Mouse (Mus musculus) gastrocnemius, postnatal 10 days (tissue): ENCODE data around the gene Spock1. TPM values are rescaled to one million over a fixed set of nuclear protein-coding genes. Genes with fewer than 3 reads are reported as not detected.

Experiments
- DNase-seq: peaks from one replicate; pipeline ENCODE4 v3.0.0; 2021; ENCODE audit warnings: mixed read lengths
- total RNA-seq, 2 experiments: library from RNA; stranded (reverse); gene quantifications; 2 replicates each; pipeline ENCODE4 v1.2.3; 2021

Spock1 gene
- total RNA-seq, 2 experiments from 2014 or later: 0.84 to 0.85 TPM

DNA sequence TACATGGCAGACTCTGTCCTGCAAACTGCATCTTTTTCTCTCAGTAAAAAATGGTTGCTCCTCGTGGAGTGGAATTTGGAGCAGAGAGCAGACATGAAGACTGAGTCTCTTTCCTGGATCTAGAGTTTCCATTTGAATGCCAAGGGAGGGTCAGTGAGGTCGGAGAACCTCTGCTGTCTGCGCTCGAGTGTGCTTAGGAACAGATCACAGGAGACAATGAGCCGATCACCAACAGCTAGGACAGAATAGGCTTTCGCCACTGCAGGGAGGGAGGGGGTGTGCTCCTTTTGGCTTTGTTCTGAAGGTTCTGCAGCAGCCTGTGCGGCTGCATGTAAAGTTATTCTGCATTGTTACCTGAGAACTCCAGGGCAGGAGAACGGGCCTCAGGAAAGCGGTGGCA lies 49.6 kb downstream of the Spock1 start:
- no peak for DNase-seq

DNA sequence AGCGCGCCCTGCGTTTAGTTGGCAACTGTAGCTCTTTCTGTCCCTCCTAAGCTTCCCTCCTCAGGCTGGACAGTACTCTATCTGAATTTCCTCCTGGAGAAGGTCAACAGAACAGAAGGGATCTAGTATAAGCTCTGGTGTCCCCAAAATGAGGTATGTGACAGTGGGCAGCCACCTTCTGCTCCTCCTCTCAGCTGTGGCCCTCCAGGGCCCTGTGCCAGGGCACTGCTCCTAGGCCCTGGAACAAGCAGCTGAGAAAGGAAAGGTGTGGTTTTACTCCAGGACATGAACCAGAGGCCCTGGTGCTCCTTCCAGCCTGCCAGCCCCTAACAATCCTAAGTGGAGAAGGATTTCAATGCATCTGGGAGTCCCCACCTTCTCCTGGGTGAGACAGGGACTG lies 51.1 kb downstream of the Spock1 start:
- no peak for DNase-seq

DNA sequence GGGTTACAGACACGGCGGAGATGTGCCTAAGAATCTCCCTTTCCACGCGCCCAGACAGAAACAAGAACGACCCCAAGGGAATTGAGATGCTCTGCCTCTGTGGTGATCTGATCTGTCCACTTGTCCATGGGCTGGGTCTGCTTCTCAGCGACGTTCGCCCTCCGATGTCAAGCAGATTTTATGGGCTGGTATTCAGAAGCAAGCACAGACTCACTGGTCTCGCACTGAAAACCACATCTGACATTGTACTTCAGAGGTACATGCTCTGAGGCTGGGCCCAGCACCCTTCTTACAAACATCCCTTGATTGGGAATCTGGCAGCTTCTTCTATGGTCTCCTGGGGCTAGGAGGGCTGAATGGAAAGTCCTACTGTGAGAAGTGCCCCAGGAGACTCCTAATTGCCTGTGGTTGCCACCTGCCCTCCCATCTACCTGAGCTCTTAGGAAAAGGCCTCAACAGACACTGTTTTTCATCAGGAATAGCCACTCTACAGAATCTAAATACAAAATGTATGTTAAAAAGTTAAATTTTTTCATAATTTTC lies 51.8 kb downstream of the Spock1 start:
- DNase-seq: no peak

DNA sequence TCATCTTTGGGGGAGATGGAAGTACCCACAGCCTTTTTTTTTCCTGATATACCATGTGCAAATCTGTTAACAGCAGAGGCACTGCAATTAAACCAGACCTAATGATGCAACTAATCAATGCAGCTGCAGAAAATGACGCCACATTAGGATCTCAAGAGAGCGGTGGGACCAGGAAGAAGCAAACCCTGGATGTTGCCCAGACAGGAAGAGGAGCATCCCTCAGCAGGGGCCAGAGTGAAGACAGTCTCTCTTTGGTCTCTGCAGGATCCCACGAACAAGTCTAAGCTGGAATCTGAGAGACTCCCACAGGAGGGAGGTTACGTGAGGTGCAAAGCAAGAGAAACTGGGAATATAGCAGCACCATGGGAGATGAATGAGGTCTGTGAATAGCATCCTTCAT lies 52.4 kb downstream of the Spock1 start:
- DNase-seq: no peak

DNA sequence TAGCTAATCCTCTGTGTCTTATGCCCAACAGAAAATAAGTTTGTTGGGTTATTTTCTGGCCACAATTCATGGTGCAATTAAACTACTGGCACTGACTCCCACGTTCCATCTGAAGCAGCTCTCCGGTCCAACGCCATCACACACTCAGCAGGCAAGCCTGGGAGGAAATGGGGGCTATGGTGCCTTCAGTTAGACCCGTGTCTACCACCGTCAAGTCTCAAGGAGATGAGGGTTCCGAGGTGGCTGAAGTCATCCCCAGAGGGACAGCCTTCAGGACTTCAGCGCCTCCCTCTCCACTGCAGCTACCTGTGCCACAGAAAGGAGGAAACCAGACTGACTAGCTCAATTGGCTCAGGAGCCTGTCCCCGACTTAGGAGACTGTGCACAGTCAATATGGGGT lies 53.7 kb downstream of the Spock1 start:
- DNase-seq: no peak

DNA sequence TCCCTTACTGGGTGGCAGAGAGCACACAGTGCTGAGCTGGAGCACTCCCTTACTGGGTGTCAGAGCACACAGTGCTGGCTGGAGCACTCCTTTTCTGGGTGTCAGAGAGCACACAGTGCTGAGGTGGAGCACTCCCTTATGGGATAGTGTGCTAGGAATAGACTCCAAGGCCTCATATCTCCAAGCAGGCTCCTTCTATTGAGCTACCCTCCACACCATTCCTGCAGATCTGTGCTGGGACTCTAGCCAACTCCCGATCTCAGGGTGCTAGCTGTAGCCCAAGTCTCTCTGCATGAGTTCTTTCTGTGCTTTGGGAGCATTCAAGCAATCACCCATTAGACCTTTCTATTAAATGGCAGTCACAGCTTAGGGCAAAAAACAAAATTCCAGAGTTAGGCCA lies 54.5 kb downstream of the Spock1 start:
- no peak for DNase-seq

DNA sequence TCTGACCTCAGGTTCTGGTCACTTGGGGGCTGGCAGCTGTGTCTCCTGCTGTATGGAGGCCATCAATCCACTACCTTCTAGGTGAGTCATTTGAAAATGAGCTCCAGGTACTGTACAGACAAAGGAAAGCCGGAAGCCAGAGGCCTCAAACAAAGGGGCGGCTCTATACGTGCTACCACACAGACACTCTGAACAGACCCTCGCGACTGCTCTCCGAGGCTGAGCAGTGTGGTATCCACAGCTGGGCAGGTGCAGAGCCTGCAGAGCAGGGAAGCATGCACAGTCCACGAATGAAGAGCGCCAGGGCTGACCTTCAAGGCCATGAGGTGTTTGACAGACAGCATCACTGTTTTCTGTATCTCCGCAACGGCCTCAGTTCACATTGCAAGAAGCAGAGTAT lies 55.0 kb downstream of the Spock1 start:
- no peak for DNase-seq

DNA sequence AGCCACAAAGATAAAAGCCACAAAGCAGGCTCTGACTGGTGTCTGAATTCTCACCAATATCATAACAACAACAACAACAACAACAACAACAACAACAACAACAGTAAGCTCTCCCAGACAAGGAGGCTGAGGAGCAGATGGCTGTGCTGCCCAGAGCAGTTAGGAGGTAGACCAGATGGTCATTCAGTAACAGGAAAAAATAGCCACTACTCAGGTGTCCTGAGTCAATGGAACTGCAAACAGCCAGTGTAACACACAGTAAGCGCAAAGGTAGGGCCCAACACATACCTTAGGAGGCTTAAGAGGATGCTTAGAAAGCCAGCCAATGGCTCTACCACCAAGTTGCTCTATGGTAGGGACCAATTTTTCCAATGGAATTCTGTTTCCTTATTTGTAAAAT lies 59.2 kb downstream of the Spock1 start:
- no peak for DNase-seq

DNA sequence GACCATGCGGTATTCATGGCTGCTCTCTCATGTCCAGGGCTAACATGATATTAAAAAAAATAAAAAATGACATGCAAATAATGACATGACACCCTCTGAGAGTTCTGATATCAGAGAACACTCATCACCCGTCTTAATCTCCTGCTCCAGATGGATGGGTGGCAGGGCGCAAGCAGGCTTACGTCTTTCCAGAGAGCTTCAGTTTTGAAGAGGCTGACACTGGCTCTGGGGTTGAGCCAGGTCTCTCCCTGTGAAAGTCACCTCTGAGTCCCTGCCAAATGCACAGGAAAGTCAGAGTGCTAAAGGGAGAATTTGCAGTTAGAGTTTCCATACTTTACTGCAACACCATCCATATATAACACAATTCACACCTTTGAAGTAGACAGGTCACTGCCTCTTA lies 61.0 kb downstream of the Spock1 start:
- DNase-seq: no peak

DNA sequence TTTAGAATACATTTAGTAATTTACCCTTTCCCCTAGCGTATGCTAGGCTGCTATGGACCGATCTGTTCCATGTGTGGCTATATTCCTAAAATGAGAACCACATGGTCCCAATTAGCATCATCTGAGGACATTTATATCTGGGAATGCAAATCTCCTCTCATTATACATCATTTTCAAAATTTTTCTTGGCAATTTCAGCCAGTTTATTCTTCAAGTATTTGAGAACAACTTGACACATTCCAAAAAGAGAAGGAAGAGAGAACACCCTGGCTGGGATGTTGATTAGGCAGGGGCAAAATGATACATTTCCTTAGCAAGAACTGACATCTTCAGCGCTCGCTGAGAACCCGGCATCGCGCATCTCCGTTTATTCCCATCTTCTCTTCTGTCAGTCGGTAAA lies 61.7 kb downstream of the Spock1 start:
- no peak for DNase-seq

DNA sequence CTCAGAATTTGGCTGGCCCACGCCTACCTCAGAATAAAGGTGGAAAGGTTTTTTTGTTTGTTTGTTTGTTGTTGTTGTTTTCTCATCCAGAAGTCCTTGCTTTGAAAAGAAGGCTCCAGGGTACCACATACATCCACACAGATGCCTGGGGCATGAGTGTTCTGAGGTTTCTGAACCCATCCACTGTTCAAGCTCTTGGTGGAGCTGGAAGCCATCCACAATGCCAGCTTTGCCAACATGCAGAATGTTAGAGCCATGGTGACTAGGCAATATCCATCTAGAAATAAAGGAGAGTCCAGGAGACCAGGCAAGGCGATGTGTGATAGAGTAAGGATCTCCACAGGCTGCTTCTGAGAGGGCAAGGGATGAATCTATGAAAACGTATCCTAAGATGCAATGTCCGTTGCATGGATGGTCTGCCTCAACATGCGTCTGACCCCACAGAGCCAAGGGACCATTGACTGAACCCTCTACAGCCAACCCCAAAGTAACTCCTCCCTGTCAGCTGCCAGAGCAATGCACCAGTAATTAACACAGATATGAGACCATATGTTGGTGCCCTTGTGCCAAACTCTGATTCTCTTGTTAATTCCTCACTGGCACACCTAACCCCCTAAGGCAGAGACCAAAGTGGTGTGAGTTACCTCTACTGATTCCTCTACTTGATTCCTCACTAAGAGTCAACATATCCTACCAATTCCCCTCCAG lies 66.8 kb downstream of the Spock1 start:
- DNase-seq: no peak

DNA sequence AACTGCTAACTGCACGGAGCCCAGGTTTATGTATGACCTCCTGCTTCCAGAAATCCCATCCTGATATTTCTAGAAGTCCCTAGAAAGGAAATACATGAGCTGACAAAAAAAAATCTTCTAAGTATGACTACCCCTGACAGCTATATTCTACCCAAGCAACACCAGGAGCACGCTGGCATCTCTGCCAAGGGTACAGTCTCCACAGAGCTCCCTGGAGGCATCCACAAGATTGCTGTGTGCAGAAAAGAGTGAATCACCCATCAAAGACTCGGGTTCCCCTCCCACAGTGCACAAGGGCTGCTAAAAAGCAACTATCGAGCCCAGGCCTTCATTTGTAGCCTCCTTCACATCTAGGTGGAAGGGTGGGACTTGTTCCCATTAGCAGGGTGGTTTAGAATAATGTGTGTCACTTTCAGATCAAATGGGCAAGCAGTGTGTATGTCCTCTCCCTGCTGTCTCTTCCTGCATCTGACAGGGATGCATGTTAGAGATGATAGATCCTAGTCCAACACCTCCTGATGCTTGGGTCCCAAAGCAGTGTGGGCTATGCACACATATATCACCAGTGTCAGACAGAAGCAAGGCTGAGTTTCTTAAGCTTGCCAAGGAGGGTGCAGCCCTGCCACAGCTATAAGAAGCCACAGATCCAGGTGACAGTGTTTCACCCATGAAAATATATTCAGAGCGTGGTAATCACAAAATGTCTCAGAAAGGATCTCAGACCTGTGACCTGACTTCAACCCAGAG lies 70.3 kb downstream of the Spock1 start:
- no peak for DNase-seq

DNA sequence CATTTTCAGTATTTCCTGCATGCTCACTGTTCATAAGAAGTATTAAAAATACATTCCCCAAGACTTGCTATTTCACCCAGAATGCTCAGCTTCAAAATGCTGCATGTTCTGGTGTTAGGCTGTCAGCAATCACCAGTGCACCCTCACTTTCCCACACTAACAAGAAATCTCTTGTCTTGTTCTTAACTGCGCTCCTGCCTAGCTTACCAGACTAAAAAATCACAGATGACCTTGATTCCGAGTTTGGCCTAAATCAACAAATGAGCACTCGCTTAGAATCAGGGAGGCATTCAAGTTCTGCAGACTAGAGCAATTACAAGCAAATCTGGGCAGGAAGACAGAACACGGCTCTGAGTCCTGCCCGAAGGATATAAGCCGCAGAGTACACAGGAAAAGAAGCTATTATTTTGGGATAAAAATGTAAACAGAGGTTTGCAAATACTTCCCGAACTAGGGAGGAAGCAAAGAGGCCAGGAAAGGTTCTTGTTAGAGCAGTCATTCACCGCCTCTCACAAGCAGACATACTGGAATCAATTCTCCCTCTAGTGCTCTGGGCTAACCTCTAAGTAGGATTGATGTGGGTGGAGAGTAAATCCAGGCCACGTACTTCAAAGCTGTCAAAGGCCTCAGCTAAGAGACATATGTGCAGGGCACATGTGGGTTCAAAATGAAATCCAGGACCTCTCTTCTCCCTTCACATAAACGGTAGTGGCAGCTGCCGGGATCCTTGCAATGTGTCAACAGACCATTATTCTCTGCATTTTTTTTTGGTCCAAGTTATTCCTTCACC lies 76.6 kb downstream of the Spock1 start:
- no peak for DNase-seq

DNA sequence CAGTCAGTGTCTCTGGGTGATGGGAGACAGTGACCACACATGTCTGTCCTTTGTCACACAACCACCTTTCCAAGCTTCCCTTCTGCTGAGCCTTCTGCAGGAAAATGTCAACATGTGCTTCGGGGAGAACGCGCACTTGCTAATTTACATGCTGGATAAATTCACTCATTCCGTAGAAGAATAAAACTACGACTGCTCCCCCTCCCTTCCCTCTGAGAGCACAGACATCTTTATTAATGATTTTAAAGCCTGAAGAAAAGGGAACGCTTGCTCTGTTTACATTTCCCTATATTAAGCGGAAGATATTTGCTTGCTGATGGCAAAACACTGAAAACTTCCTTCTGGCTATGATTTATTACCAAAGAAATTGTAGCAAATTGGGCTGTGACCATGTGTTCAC lies 77.2 kb downstream of the Spock1 start:
- DNase-seq: no peak

DNA sequence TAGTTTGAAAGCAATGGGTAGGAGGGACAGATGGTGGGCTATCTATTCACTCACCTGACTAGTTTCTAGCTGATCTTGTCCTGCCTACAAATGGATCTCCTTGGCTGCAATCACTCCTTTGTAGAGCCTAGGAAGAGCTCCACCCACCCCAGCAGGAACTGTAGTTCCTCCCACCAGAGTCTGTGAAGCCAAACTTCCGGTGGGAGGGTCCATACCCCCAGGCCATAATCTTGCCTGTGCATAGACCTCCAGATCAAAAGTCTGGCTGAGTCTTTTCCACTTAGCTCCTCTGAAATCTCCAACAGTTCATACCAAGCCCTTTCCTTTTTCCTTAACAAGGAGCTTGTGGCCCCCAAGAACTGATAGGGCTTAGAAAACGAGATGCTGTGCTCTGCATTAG lies 78.0 kb downstream of the Spock1 start:
- DNase-seq: no peak

DNA sequence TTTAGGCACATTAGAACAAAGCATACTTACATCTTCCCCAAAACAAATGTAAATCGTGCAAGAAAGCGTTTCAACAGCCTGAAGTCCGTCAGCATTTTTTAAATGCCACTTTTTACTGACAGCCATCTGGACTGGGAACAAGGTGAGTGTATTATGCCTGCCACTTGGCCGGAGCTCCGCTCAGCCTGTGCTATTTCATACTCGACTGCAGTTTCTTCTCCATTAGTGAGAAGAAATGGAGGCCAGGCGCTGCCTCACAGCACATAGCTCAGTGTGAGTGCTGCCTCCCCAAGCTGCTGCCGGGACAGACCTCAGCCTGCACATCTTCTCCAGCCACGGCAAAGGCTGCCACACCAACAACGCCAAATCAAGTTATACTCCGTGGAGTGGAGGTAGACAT lies 91.9 kb downstream of the Spock1 start:
- no peak for DNase-seq

DNA sequence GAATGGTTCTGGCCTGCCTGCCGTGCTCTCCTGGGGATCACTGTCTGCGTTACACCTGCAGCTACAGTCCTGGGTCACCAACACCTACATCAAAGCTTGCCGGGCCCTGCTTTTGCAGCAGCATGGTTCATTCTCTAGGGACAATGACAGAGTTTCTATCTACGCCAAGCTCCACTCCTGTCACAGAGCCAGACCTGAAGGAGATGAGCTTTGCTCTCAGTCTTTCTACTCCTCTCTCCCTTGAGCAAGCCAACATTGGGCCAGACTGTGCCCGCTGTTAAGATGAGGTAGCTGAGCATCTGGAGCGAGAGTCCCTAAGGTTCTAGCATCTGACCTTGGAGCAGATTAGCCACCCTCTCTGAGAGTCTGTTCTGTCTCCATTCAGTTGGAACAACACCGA lies 95.5 kb downstream of the Spock1 start:
- DNase-seq: no peak

DNA sequence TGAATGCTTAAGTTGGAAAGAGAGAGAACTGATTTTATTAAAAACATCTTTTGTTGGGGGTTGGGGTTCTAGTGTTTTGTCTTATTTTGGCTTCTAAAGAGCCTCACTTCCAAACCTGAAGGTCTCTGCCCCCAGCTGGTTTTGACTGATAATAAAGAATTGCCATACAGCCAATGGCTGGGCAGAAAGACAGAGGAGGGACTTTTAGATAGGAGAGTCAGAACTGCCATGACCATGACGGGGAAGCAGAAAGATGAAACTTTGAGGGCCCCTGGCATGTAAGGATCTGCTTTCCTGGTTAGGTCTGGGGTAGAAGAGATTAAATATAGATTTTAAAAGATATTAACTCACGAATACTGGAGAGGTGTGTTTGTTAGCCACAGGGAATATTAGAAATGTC lies 96.9 kb downstream of the Spock1 start:
- no peak for DNase-seq

DNA sequence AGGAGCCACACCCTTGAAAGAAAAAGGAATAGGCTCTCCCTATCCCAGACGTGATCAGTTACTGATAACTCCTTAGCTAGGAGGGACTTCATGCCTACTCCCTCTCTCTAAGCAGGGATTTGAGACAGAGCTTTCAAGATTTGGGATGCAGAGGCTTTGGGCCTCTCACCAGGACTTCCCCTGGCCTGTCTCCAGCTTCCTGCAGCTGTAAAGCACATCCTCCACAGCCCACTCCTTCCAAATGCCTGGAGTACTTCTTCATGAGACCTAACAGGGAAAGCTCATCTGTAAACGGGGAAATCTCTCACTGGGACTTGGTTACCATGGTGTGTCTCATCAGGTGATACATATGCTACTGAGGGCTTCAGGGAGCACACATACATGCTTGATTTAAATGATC lies 97.3 kb downstream of the Spock1 start:
- DNase-seq: no peak

DNA sequence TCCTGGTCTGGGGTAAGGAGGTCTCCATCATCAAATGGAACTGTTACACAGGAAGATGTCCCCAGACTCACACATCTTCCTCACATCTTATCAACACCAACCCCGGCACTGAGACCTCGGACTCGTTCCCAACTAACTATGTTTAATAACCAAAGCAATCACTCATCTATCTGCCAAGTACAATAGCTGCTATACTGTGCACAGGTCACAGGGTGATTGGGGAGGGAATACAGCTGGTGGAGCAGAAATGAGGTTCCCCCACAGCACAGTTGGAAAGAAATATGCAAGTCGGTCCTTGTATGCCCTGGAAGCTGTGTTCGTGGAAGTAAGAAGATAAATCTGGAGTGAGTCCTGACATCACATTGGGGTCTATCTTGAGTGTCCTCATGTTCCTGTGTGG lies 98.0 kb downstream of the Spock1 start:
- DNase-seq: no peak

DNA sequence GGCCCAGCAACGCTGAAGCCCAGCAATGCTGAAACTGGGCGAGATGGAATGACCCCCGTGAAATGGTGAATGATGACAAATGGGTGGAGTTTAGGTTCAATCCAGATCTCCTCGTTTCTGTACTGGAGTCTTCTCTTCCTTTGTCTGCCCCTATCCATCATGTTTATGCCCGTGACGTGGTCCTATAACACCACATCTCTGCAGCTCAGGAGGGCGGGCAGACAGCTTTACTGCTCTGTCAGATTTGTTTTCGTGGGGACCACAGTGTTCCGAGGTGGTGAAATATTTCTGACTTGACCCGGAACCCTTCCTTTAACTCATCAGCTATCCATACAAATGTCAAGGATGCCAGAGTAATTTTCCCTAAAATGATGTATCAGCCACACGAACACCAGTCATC lies 98.5 kb downstream of the Spock1 start:
- no peak for DNase-seq

DNA sequence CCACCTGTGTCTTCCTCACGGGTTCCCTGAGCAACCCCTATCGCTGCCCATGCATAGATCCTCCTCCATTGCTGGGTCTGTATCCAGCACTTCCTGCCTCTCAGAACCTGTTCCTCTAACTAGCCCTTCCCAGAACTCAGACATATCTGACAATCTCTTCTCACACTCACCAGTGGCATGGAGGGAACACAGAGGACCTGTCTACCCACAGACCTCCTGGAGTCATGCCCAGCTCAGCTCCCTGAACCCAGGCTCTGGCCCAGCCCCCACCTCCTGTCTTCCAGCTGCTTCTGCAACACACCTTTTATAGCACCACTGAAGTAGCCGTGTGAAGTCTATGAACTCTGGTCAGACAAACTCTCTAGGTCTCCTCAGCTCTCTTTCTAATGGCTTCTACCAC lies 101.3 kb downstream of the Spock1 start:
- DNase-seq: no peak

DNA sequence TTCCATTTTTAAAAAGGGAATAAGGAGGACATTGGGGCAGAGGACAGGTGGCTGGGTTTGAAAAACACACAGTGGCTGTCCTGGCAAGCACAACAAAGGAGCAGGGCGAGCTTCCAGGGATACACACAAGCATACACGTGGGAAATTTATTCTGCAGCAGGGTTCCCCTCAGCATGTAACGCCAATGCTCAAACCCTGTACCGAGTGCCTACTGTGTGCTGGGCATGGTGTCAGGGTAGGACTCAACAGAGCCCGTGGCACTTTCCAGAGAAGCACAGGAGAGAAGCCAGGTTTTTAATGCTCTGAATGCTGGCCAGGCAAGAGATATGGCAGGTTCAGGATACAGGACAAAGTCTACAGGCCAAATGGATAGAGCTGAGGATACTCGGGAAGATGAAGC lies 101.8 kb downstream of the Spock1 start:
- no peak for DNase-seq
